10 mouse cellular contexts compared by ENCODE assay signal in genomic region chr9:123237739-123238138, GRCm38 (mm10). TPM values are rescaled to one million over a fixed set of nuclear protein-coding genes. Genes with fewer than 3 reads are reported as not detected.
DNase-seq lines count a peak whose midpoint lies in the region; ATAC-seq and TF ChIP-seq lines count a peak whose summit lies in the region.
"Had no signal": no experiment of that assay in that cellular context is flagged by ENCODE, and none has a peak within 500 bp of the region (broad histone marks: within the 10 kb centered on the region; RNA-seq: fewer than 3 reads in every experiment).

No protein-coding gene starts in this region.

- H3K4me3 ChIP-seq in MEL (ENCODE audit: control insufficient read depth in 1 of 2, insufficient read depth in 1 of 2, low read depth in 2 of 2, low read length in 2 of 2): no peak overlapping the region
- H3K4me3 ChIP-seq in heart, embryonic 10.5 days: 0 out of 2 replicates have a peak overlapping the region, but pooled peaks have one; percentile 8
- no peak overlapping the region for H3K4me3 ChIP-seq in kidney, postnatal 0 days (replicated peaks; ENCODE audit: low read depth, low read length)
- H3K4me3 ChIP-seq in cerebellum, adult 2 months (replicated peaks; ENCODE audit: insufficient read depth, low read depth, low read length): no peak overlapping the region

- WGBS in heart, embryonic 10.5 days: 30% methylated on average over 2 of the region's 2 CpGs
- WGBS in kidney, postnatal 0 days: 26% methylated on average over 2 of the region's 2 CpGs
- WGBS in cerebellum, adult 2 months: 30% methylated on average over 2 of the region's 2 CpGs

- H3K79me2 ChIP-seq in MEL (ENCODE audit: control insufficient read depth, insufficient read depth, low read length, poor library complexity): no peaks in the 10 kb centered on the region

- no peaks in the 10 kb centered on the region; a peak in 1 of 4 replicates for H3K36me3 ChIP-seq in MEL (ENCODE audit: control insufficient read depth in 1 of 2, insufficient read depth in 2 of 2, low read length in 2 of 2)
- no peaks in the 10 kb centered on the region for H3K36me3 ChIP-seq in heart, embryonic 10.5 days
- H3K36me3 ChIP-seq in kidney, postnatal 0 days (ENCODE audit: insufficient read depth, low read length): no peaks in the 10 kb centered on the region

- no peak overlapping the region for H3K4me2 ChIP-seq in kidney, postnatal 0 days (ENCODE audit: low read length)

- no peaks in the 10 kb centered on the region; a peak in 1 of 4 replicates for H3K4me1 ChIP-seq in MEL (ENCODE audit: control insufficient read depth in 1 of 2, insufficient read depth in 2 of 2, low read length in 2 of 2)
- peaks cover 8% of the 10 kb centered on the region for H3K4me1 ChIP-seq in heart, embryonic 10.5 days
- no peaks in the 10 kb centered on the region; the same call in 1 of the 2 replicates for H3K4me1 ChIP-seq in kidney, postnatal 0 days (replicated peaks; ENCODE audit: insufficient read depth, low read length)
- no peaks in the 10 kb centered on the region for H3K4me1 ChIP-seq in cerebellum, adult 2 months (ENCODE audit: control insufficient read depth, insufficient read depth, low read length)

- ATAC-seq in kidney, postnatal 0 days (replicated peaks; ENCODE audit: low FRiP score, low read depth): peak; percentile 57; the same call in 1 of the 2 replicates
- peak; percentile 77 for ATAC-seq in megakaryocyte progenitor cell, adult 5-6 weeks (replicated peaks; ENCODE audit: poor library complexity)

- no peak for TF ChIP-seq POLR2A in MEL (IDR thresholded peaks at IDR 0.05; ENCODE audit: control insufficient read depth in 1 of 2, insufficient read depth in 1 of 2, low read depth in 1 of 2, low read length in 2 of 2, poor library complexity in 1 of 2)
- no peak for TF ChIP-seq POLR2A in cerebellum, adult 2 months (IDR thresholded peaks at IDR 0.05; ENCODE audit: borderline replicate concordance, insufficient read depth, low read length)

- no peaks in the 10 kb centered on the region for H3K9me3 ChIP-seq in MEL (replicated peaks; ENCODE audit: insufficient read depth, low read length)
- no peaks in the 10 kb centered on the region for H3K9me3 ChIP-seq in heart, embryonic 10.5 days
- H3K9me3 ChIP-seq in kidney, postnatal 0 days (replicated peaks; ENCODE audit: low read length): no peaks in the 10 kb centered on the region

- TF ChIP-seq RAD21 in MEL (IDR thresholded peaks at IDR 0.05; ENCODE audit: low read depth, low read length): no peak

- no peak overlapping the region for H3K9ac ChIP-seq in MEL (ENCODE audit: control insufficient read depth, low read depth, low read length, poor library complexity, severe bottlenecking)
- H3K9ac ChIP-seq in kidney, postnatal 0 days (ENCODE audit: low read depth, low read length): no peak overlapping the region

- TF ChIP-seq CTCF in MEL (IDR thresholded peaks at IDR 0.05 in 2 of 3, conservative IDR thresholded peaks at IDR 0.05 in 1 of 3; ENCODE audit: control insufficient read depth in 1 of 3, insufficient read depth in 1 of 3, low read depth in 2 of 3, low read length in 3 of 3, poor library complexity in 1 of 3, severe bottlenecking in 1 of 3): no peak
- no peak for TF ChIP-seq CTCF in kidney, postnatal 0 days (IDR thresholded peaks at IDR 0.05; ENCODE audit: low read depth)
- no peak for TF ChIP-seq CTCF in cerebellum, adult 2 months (IDR thresholded peaks at IDR 0.05; ENCODE audit: borderline replicate concordance, insufficient read depth, low read depth, low read length)

- no peak for TF ChIP-seq EP300 in MEL (IDR thresholded peaks at IDR 0.05; ENCODE audit: low read depth in 1 of 2, low read length in 2 of 2)

- peak; percentile 35 to 49 for DNase-seq in adrenal gland, adult (ENCODE audit: inconsistent age in 2 of 2, low spot score in 1 of 2)
- DNase-seq in adrenal gland, postnatal 4 days (ENCODE audit: low spot score in 2 of 2): no peak
- peak; percentile 22 for DNase-seq in MEL (ENCODE audit: low read depth, low spot score)
- DNase-seq in heart, embryonic 10.5 days (ENCODE audit: low spot score): no peak
- peak; percentile 68 for DNase-seq in kidney, postnatal 0 days (ENCODE audit: low spot score)
- no peak for DNase-seq in embryo, embryonic 9.5 days (ENCODE audit: extremely low spot score)
- DNase-seq in cerebellum, adult 2 months: no peak

- H3K27ac ChIP-seq in MEL (ENCODE audit: control insufficient read depth, low read depth, low read length): no peak overlapping the region
- peak overlapping the region; percentile 70 for H3K27ac ChIP-seq in heart, embryonic 10.5 days
- H3K27ac ChIP-seq in kidney, postnatal 0 days: peak overlapping the region; percentile 54
- H3K27ac ChIP-seq in cerebellum, adult 2 months (ENCODE audit: insufficient read depth, low read length): no peak overlapping the region

- no peaks in the 10 kb centered on the region; a peak in 2 of 4 replicates for H3K27me3 ChIP-seq in MEL (ENCODE audit: control insufficient read depth in 1 of 2, insufficient read depth in 2 of 2, low read length in 2 of 2)
- H3K27me3 ChIP-seq in heart, embryonic 10.5 days (ENCODE audit: insufficient read depth, poor library complexity, severe bottlenecking): no peaks in the 10 kb centered on the region
- H3K27me3 ChIP-seq in kidney, postnatal 0 days (ENCODE audit: insufficient read depth, low read length): no peaks in the 10 kb centered on the region
- no peaks in the 10 kb centered on the region for H3K27me3 ChIP-seq in cerebellum, adult 2 months (ENCODE audit: control insufficient read depth, insufficient read depth, low read length)

TF ChIP-seq in MEL, 35 proteins besides CTCF, POLR2A, EP300 and RAD21:
- TF ChIP-seq GABPA (IDR thresholded peaks at IDR 0.05; ENCODE audit: low read depth, low read length): no peak
- TF ChIP-seq POLR2AphosphoS2 (IDR thresholded peaks at IDR 0.05; ENCODE audit: low read length): no peak
- TF ChIP-seq KAT2A (conservative IDR thresholded peaks at IDR 0.05; ENCODE audit: low read depth, low read length): no peak
- no peak for TF ChIP-seq ETS1 (IDR thresholded peaks at IDR 0.05; ENCODE audit: low read depth, low read length)
- TF ChIP-seq MAX (IDR thresholded peaks at IDR 0.05; ENCODE audit: low read length): no peak
- TF ChIP-seq POLR2AphosphoS5 (IDR thresholded peaks at IDR 0.05; ENCODE audit: borderline replicate concordance, low read depth, low read length): no peak
- TF ChIP-seq ZNF384 (IDR thresholded peaks at IDR 0.05; ENCODE audit: low read depth, low read length): no peak
- no peak for TF ChIP-seq GATA1 (IDR thresholded peaks at IDR 0.05; ENCODE audit: low read depth, low read length)
- TF ChIP-seq CHD1 (IDR thresholded peaks at IDR 0.05; ENCODE audit: low read depth, low read length): no peak
- no peak for TF ChIP-seq BHLHE40 (IDR thresholded peaks at IDR 0.05; ENCODE audit: borderline replicate concordance, low read depth, low read length)
- TF ChIP-seq SMC3 (IDR thresholded peaks at IDR 0.05; ENCODE audit: low read depth, low read length): no peak
- TF ChIP-seq ZKSCAN1 (IDR thresholded peaks at IDR 0.05; ENCODE audit: low read depth, low read length): no peak

RNA-seq across cellular contexts. Expression of gene Cdcp1, which starts 21.9 kb away (rescaled TPM):
- 1 to 10 TPM in 1 of 2 experiments, under 1 TPM in 1; 0.73 to 2.6 TPM for total RNA-seq in adrenal gland, postnatal 4 days (2021)
- not detected in 2 replicates for total RNA-seq in MEL (2012; rRNA removed)
- not detected for polyA plus RNA-seq in MEL (2012; ENCODE audit: insufficient read depth in 1 of 2, insufficient read length in 2 of 2, low read depth in 1 of 2, low replicate concordance in 2 of 2, missing spikeins in 1 of 2)
- 0.74 and 3.0 TPM in 2 replicates for polyA plus RNA-seq in heart, embryonic 10.5 days (2016; fragmentation: Nextera tagmentation; extraction: Ambion mirVana)
- 6.8 and 7.4 TPM in 2 replicates for polyA plus RNA-seq in kidney, postnatal 0 days (2015; fragmentation: Nextera tagmentation; extraction: Ambion mirVana)
- total RNA-seq in megakaryocyte progenitor cell, adult 5-6 weeks (2015): 0.07 and 0.44 TPM in 2 replicates
- 0.17 and 0.30 TPM in 2 replicates for total RNA-seq in megakaryocyte progenitor cell, adult 5-6 weeks (2017)
- 0.05 and 0.06 TPM in 2 replicates for polyA plus RNA-seq in cerebellum, adult 2 months (2012; rRNA removed)
- total RNA-seq: neutrophil, adult 5-6 weeks had no signal
- polyA plus RNA-seq: C2C12 had no signal

RNA-seq across cellular contexts. Expression of gene Tmem158, which starts 22.8 kb away (rescaled TPM):
- total RNA-seq in adrenal gland, postnatal 4 days (2021): 10 to 100 TPM; 25.0 to 25.7 TPM
- total RNA-seq in MEL (2012; rRNA removed): 5.0 and 5.1 TPM in 2 replicates
- 10 to 100 TPM in 1 of 2 experiments, not detected in 1; 10.1 TPM for polyA plus RNA-seq in MEL (2012; ENCODE audit: insufficient read depth in 1 of 2, insufficient read length in 2 of 2, low read depth in 1 of 2, low replicate concordance in 2 of 2, missing spikeins in 1 of 2)
- 2.2 and 7.1 TPM in 2 replicates for polyA plus RNA-seq in heart, embryonic 10.5 days (2016; fragmentation: Nextera tagmentation; extraction: Ambion mirVana)
- polyA plus RNA-seq in kidney, postnatal 0 days (2015; fragmentation: Nextera tagmentation; extraction: Ambion mirVana): 8.2 and 12.2 TPM in 2 replicates
- 0.54 and 0.62 TPM in 2 replicates for total RNA-seq in megakaryocyte progenitor cell, adult 5-6 weeks (2015)
- total RNA-seq in megakaryocyte progenitor cell, adult 5-6 weeks (2017): 0.47 and 0.54 TPM in 2 replicates
- 12.8 and 14.5 TPM in 2 replicates for polyA plus RNA-seq in cerebellum, adult 2 months (2012; rRNA removed)

Comparison
In these comparisons a context has a peak if more than half of its experiments do, and no peak if none do; other contexts are left out.
1. DNase-seq: peak in adrenal gland, adult (2 of 2), MEL (single experiment) and kidney, postnatal 0 days (single experiment); none in adrenal gland, postnatal 4 days (0 of 2), heart, embryonic 10.5 days (single experiment), embryo, embryonic 9.5 days (single experiment) and cerebellum, adult 2 months (0 of 2).
2. H3K27ac ChIP-seq: peak in heart, embryonic 10.5 days (single experiment) and kidney, postnatal 0 days (single experiment); none in MEL (single experiment) and cerebellum, adult 2 months (single experiment).